Mouse (Mus musculus): ENCODE measurements at regions not wholly inside any gene's neighbourhood (a gene's known extent, or its start where the extent isn't known, plus 50 kb on each side); places are given as distances from the start of the nearest gene placed in this dataset.
A peak's percentile ranks its signal among the peaks of the same experiment; 100 is the strongest.

- peak; percentile 46 for DNase-seq (ENCODE audit: low read depth)
Observed at GRCm38 (mm10) chr2:169035315-169035714, 79.9 kb upstream of the Zfp64 start.

- no peak for DNase-seq (ENCODE audit: low read depth)
Observed at GRCm38 (mm10) chr2:169033997-169034396, 78.6 kb upstream of the Zfp64 start.

- DNase-seq (ENCODE audit: low read depth): no peak
Observed at GRCm38 (mm10) chr2:169033181-169033580, 77.8 kb upstream of the Zfp64 start.

- no peak for DNase-seq (ENCODE audit: low read depth)
Observed at GRCm38 (mm10) chr2:169028531-169029114, 73.2 kb upstream of the Zfp64 start.

GRCm38 (mm10) chr2:169019037-169019436 is 63.6 kb upstream of the Zfp64 start:
- no peak for DNase-seq (ENCODE audit: low read depth)

- no peak for DNase-seq (ENCODE audit: low read depth)
Observed at GRCm38 (mm10) chr2:169010271-169010670, 54.9 kb upstream of the Zfp64 start.

GRCm38 (mm10) chr2:169008756-169009155 is 53.4 kb upstream of the Zfp64 start:
- no peak for DNase-seq (ENCODE audit: low read depth)

GRCm38 (mm10) chr2:169008333-169008732 is 52.9 kb upstream of the Zfp64 start:
- no peak for DNase-seq (ENCODE audit: low read depth)

- no peak for DNase-seq (ENCODE audit: low read depth)
Observed at GRCm38 (mm10) chr2:169006549-169006948, 51.2 kb upstream of the Zfp64 start.

GRCm38 (mm10) chr2:169005810-169006209 is 50.4 kb upstream of the Zfp64 start:
- DNase-seq (ENCODE audit: low read depth): no peak

All from NIH3T3 (cell line).